Mouse (Mus musculus) embryonic facial prominence, embryonic 14.5 days (tissue): ENCODE measurements around the gene Crtap. TPM values are rescaled to one million over a fixed set of nuclear protein-coding genes. Genes with fewer than 3 reads are reported as not detected.
A peak's percentile ranks its signal among the peaks of the same experiment; 100 is the strongest.

ENCODE experiments used
- ATAC-seq: fragments of 200-750 bp; cut with Nextera tagmentation; 2 replicates; pipeline ENCODE4 v1.8.0; 2017; ENCODE audit warnings: low read depth, moderate number of reproducible peaks, moderate TSS enrichment
- DNase-seq: peaks from one replicate; pipeline ENCODE4 v3.0.0-alpha.2; 2015; ENCODE audit warnings: low spot score
- H3K27ac ChIP-seq: fragments of 300-500 bp; sonication (generic); replicated peaks from 2 replicates; pipeline ENCODE4 v1.5.1; 2014; ENCODE audit warnings: low read depth, mild to moderate bottlenecking, low read length, moderate library complexity
- H3K27me3 ChIP-seq: fragments of 300-500 bp; sonication (generic); replicated peaks from 2 replicates; pipeline ENCODE4 v1.6.1; 2014; ENCODE audit warnings: low read length; ENCODE audit not compliant: control insufficient read depth, insufficient read depth
- H3K36me3 ChIP-seq: fragments of 300-500 bp; sonication (generic); 2 replicates; pipeline ENCODE4 v1.6.1; 2014; ENCODE audit warnings: low read length, mixed read lengths; ENCODE audit not compliant: control insufficient read depth, insufficient read depth
- H3K4me1 ChIP-seq: fragments of 300-500 bp; sonication (generic); 2 replicates; pipeline ENCODE4 v1.6.1; 2014; ENCODE audit warnings: antibody characterized with exemption, low read length; ENCODE audit not compliant: control insufficient read depth, insufficient read depth
- H3K4me2 ChIP-seq: fragments of 300-500 bp; sonication (generic); 2 replicates; pipeline ENCODE4 v1.6.1; 2014; ENCODE audit warnings: low read depth, mild to moderate bottlenecking, low read length, moderate library complexity, mixed read lengths
- H3K4me3 ChIP-seq: fragments of 300-500 bp; sonication (generic); 2 replicates; pipeline ENCODE4 v1.5.1; 2014; ENCODE audit warnings: low read depth, mild to moderate bottlenecking, low read length
- H3K9ac ChIP-seq: fragments of 300-500 bp; sonication (generic); 2 replicates; pipeline ENCODE4 v1.6.1; 2014; ENCODE audit warnings: low read depth, mild to moderate bottlenecking, low read length, moderate library complexity, mixed read lengths
- H3K9me3 ChIP-seq: fragments of 300-500 bp; sonication (generic); 2 replicates; pipeline ENCODE4 v1.6.1; 2016; ENCODE audit warnings: low read length; ENCODE audit not compliant: control insufficient read depth
- WGBS: fragments of 180-500 bp; shearing (Covaris S2); extraction: QIAGEN DNeasy Blood & Tissue Kit; methylation state at CpG from one replicate; pipeline ENCODE4 v1.1.7; 2014; 5-methylcytosine and 5-hydroxymethylcytosine counted together
- polyA plus RNA-seq: library from polyadenylated mRNA; unstranded; fragments of >200 nt; fragmentation: Nextera tagmentation; extraction: Ambion mirVana; gene quantifications from 2 replicates; pipeline ENCODE4 v1.2.1, GENCODE M21; 2014

Crtap gene
- 244 and 245 TPM in 2 replicates for polyA plus RNA-seq

GRCm38 (mm10) chr9:114389905-114390748, at the start of gene Crtap:
Gene Crtap (minus strand): TSS chr9:114390675.
- WGBS, result 0% methylated on average over 27 of the region's 96 CpGs
- Histone ChIP-seq H3K4me2 (peak within 1 kb of the TSS; percentile 73), H3K27me3 (no peaks in the 10 kb centered on the region), H3K4me3 (peak within 1 kb of the TSS; percentile 85), H3K9ac (peak within 1 kb of the TSS; percentile 91), H3K36me3 (peaks cover 12% of the 10 kb centered on the region), H3K9me3 (no peaks in the 10 kb centered on the region), H3K27ac (peak within 1 kb of the TSS; percentile 94), H3K4me1 (peaks cover 3% of the 10 kb centered on the region; the same call in 1 of the 2 replicates)
- ATAC-seq, result peak; percentile 90
- peak; percentile 85 for DNase-seq

GRCm38 (mm10) chr9:114435668-114436067, 45.2 kb upstream of the Crtap start:
- Histone ChIP-seq H3K4me1 (no peaks in the 10 kb centered on the region), H3K4me3 (no peak overlapping the region), H3K9ac (no peak overlapping the region), H3K27ac (no peak overlapping the region), H3K36me3 (peaks cover 25% of the 10 kb centered on the region; the same call in 1 of the 2 replicates), H3K9me3 (0 out of 2 replicates have a peak, but pooled peaks cover 4% of the 10 kb centered on the region), H3K4me2 (no peak overlapping the region), H3K27me3 (no peaks in the 10 kb centered on the region)
- 67% methylated on average over 2 of the region's 2 CpGs for WGBS
- DNase-seq (no peak), ATAC-seq (no peak)

DNA sequence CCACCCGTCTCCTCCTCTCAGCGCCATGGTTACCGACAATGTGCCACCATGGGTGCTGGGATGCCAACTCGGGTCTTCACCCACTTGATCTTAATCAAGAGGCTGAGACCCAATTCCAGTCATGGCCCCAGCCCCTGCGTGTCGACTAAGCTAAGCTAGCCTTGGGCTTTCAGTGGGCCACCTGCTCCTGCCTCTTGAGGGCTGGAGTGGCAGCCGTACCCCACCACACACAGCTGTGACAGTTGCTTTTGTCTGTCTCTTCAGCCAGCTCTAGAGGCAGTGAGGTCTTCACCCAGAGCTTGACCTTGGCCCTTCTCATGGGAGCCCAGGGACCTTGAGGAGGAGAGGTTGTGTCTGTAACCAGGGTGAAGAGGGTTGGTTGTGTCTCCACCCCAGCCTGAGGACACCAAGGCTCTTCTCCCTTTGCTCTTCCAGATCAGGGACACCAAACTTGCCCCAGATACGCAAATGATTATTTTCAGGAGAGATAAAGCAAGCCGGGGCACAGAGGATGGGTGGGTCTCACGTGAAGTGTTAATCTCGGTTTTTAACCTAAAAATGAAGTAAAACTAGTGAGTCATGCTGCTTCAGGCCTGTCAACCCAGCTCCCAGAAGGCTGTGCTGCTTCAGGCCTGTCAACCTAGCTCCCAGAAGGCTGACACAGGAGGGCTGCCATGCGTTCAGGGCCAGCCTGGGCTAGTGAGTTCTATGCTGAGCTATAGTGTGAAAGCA, 37.8 kb upstream of the Crtap start:
- no peak for DNase-seq
- Histone ChIP-seq H3K27me3 (no peaks in the 10 kb centered on the region), H3K36me3 (peaks cover 29% of the 10 kb centered on the region), H3K9me3 (peaks cover 7% of the 10 kb centered on the region; the same call in 1 of the 2 replicates), H3K27ac (no peak overlapping the region), H3K4me3 (no peak overlapping the region), H3K4me1 (no peaks in the 10 kb centered on the region), H3K9ac (no peak overlapping the region), H3K4me2 (no peak overlapping the region)
- no peak for ATAC-seq
- WGBS, result 85% methylated on average over 12 of the region's 12 CpGs

DNA sequence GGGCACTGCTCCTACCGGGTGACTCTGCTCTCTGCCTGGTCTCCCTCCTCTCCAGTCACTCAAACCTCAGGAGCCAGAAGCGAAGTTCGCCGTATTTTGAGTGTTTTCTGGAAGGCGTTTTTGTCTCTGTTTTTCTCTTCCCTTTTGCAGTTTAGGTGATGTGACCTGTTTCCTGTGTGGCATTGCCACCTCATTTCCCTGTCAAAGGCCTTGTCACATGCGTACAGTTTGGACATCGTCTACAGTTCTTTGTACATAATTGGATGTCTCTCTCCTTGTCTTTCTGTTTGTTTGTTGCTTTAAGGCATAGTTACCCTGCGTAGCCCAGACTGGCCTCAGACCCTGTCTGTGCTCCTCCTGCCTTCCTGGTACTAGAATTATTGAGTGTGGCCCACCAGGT, 37.0 kb upstream of the Crtap start:
- ATAC-seq, result no peak
- Histone ChIP-seq H3K36me3 (peaks cover 31% of the 10 kb centered on the region), H3K27ac (no peak overlapping the region), H3K27me3 (no peaks in the 10 kb centered on the region), H3K4me1 (no peaks in the 10 kb centered on the region), H3K9ac (no peak overlapping the region), H3K4me2 (no peak overlapping the region), H3K9me3 (peaks cover 7% of the 10 kb centered on the region; the same call in 1 of the 2 replicates), H3K4me3 (no peak overlapping the region)
- DNase-seq, result no peak
- WGBS, result 80% methylated on average over 8 of the region's 8 CpGs

- Histone ChIP-seq H3K9ac (no peak overlapping the region), H3K4me2 (no peak overlapping the region), H3K27ac (no peak overlapping the region), H3K4me3 (no peak overlapping the region), H3K4me1 (no peaks in the 10 kb centered on the region), H3K36me3 (peaks cover 27% of the 10 kb centered on the region), H3K27me3 (no peaks in the 10 kb centered on the region), H3K9me3 (peaks cover 7% of the 10 kb centered on the region; the same call in 1 of the 2 replicates)
- ATAC-seq, result no peak
- 90% methylated on average over 5 of the region's 5 CpGs for WGBS
- no peak for DNase-seq
These were observed 35.7 kb upstream of the Crtap start for GRCm38 (mm10) chr9:114426201-114426600.

GRCm38 (mm10) chr9:114425576-114425975, 35.1 kb upstream of the Crtap start:
- WGBS, result 98% methylated on average over 5 of the region's 5 CpGs
- no peaks in the 10 kb centered on the region for H3K27me3 ChIP-seq
- H3K4me3 ChIP-seq, result no peak overlapping the region
- DNase-seq, result no peak
- H3K9ac ChIP-seq, result no peak overlapping the region
- H3K4me1 ChIP-seq, result no peaks in the 10 kb centered on the region
- H3K4me2 ChIP-seq, result no peak overlapping the region
- ATAC-seq, result no peak
- H3K36me3 ChIP-seq, result peaks cover 22% of the 10 kb centered on the region
- peaks cover 7% of the 10 kb centered on the region; the same call in 1 of the 2 replicates for H3K9me3 ChIP-seq
- no peak overlapping the region for H3K27ac ChIP-seq

GRCm38 (mm10) chr9:114421797-114422196, 31.3 kb upstream of the Crtap start:
- ATAC-seq, result no peak
- Histone ChIP-seq H3K4me2 (no peak overlapping the region), H3K9ac (no peak overlapping the region), H3K27ac (no peak overlapping the region), H3K27me3 (no peaks in the 10 kb centered on the region), H3K4me1 (no peaks in the 10 kb centered on the region), H3K9me3 (peaks cover 7% of the 10 kb centered on the region; the same call in 1 of the 2 replicates), H3K36me3 (peaks cover 23% of the 10 kb centered on the region), H3K4me3 (no peak overlapping the region)
- no peak for DNase-seq
- 92% methylated on average over 7 of the region's 7 CpGs for WGBS

- no peaks in the 10 kb centered on the region for H3K27me3 ChIP-seq
- H3K4me3 ChIP-seq, result no peak overlapping the region
- WGBS, result 66% methylated on average over 3 of the region's 3 CpGs
- H3K4me2 ChIP-seq, result no peak overlapping the region
- DNase-seq (no peak), ATAC-seq (no peak)
- peaks cover 21% of the 10 kb centered on the region for H3K36me3 ChIP-seq
- H3K4me1 ChIP-seq, result no peaks in the 10 kb centered on the region
- no peak overlapping the region for H3K27ac ChIP-seq
- peaks cover 7% of the 10 kb centered on the region; the same call in 1 of the 2 replicates for H3K9me3 ChIP-seq
- H3K9ac ChIP-seq, result no peak overlapping the region
These were observed 30.6 kb upstream of the Crtap start for GRCm38 (mm10) chr9:114421045-114421444.
